Mouse (Mus musculus): ENCODE results near the gene Mphosph6.

The Mphosph6 gene

GRCm38 (mm10) chr8:117768971-117769370, 32.8 kb downstream of the Mphosph6 start:
- no peak for DNase-seq

- no peak for DNase-seq
Measured at GRCm38 (mm10) chr8:117765947-117766346, 35.8 kb downstream of the Mphosph6 start.

GRCm38 (mm10) chr8:117764625-117765024, 37.1 kb downstream of the Mphosph6 start:
- DNase-seq = no peak

- no peak for DNase-seq
Measured at GRCm38 (mm10) chr8:117762776-117763175, 39.0 kb downstream of the Mphosph6 start.

- DNase-seq = no peak
Measured at GRCm38 (mm10) chr8:117757900-117758299, 43.8 kb downstream of the Mphosph6 start.

- no peak for DNase-seq
Measured at GRCm38 (mm10) chr8:117749436-117749835, 52.3 kb downstream of the Mphosph6 start.

GRCm38 (mm10) chr8:117747886-117748730, 53.6 kb downstream of the Mphosph6 start:
- no peak for DNase-seq

GRCm38 (mm10) chr8:117747428-117747827, 54.3 kb downstream of the Mphosph6 start:
- no peak for DNase-seq

GRCm38 (mm10) chr8:117746651-117747050, 55.1 kb downstream of the Mphosph6 start:
- DNase-seq = no peak

GRCm38 (mm10) chr8:117742431-117743012, 59.2 kb downstream of the Mphosph6 start:
- no peak for DNase-seq

Data from cerebellum, postnatal 25 days (tissue).